Mouse (Mus musculus) left cerebral cortex, adult 2 months (tissue): ENCODE results near the gene Cct8. TPM values are rescaled to one million over a fixed set of nuclear protein-coding genes. Genes with fewer than 3 reads are reported as not detected.
A peak's percentile ranks its signal among the peaks of the same experiment; 100 is the strongest.
"Not testable (repeated sequence)": the region's sequence is repeated elsewhere in the genome, so short reads cannot be mapped to it uniquely, and the experiment has no call there.

ENCODE experiments used
- DNase-seq, 2 experiments: peaks; one replicate each; pipeline ENCODE4 v3.0.0; 2021 to 2022; ENCODE audit warnings: low spot score in 2 of 2, mixed read lengths in 1 of 2; ENCODE audit errors: extremely low spot score in 1 of 2
- H3K27ac ChIP-seq: fragments of 200-600 bp; 2 replicates; pipeline ENCODE4 v1.8.1; 2022
- H3K4me3 ChIP-seq: fragments of 200-600 bp; 2 replicates; pipeline ENCODE4 v1.8.1; 2022
- CTCF ChIP-seq: fragments of 200-600 bp; IDR thresholded peaks from 2 replicates; pipeline ENCODE4 v1.8.1; 2022; ENCODE audit warnings: antibody characterized with exemption, mild to moderate bottlenecking, moderate library complexity
- intact Hi-C: fragments of 180-260 bp; cut with DNase I; formaldehyde crosslinking; loops from one replicate; pipeline ENCODE4 v1.15.1; 2025
- long read RNA-seq, 2 experiments: library from polyadenylated mRNA; stranded (forward); transcript quantifications; one replicate each; pipeline ENCODE4 v2.0.0; 2021; ENCODE audit warnings: borderline mapping rate in 2 of 2
- total RNA-seq, 2 experiments: library from RNA; stranded (reverse); gene quantifications; 2 replicates each; pipeline ENCODE4 v1.2.3; 2021

The Cct8 gene
- 100 to 1,000 TPM; 145 to 188 TPM for total RNA-seq
- long read RNA-seq, experiment 1, transcript Cct8-201 (15 exons, 2,394 nt): major isoform, 148 of 165 reads
- long read RNA-seq, experiment 1, partial matches to known transcripts: 9 of 165 reads
- long read RNA-seq, experiment 1, other reads (novel, unspliced or antisense): 8 of 165 reads
- long read RNA-seq, experiment 2, transcript Cct8-201 (15 exons, 2,394 nt): major isoform, 78 of 91 reads
- long read RNA-seq, experiment 2, partial matches to known transcripts: 4 of 91 reads
- long read RNA-seq, experiment 2, other reads (novel, unspliced or antisense): 9 of 91 reads

- peak; percentile 96 to 97 for DNase-seq
- Histone ChIP-seq H3K4me3 (peak within 1 kb of the TSS; percentile 85), H3K27ac (peak within 1 kb of the TSS; percentile 81)
- intact Hi-C loops: loop anchor here (1.0 kb wide), 1 partner anchor 42 kb away; the partner anchor contains the start of gene Usp16
- no peak for TF ChIP-seq CTCF
Measured at GRCm38 (mm10) chr16:87495716-87496447, at the start of gene Cct8. Gene Cct8, minus strand, starts transcription at chr16:87495873.

GRCm38 (mm10) chr16:87528755-87529154 lies 33.1 kb upstream of the Cct8 start:
- H3K27ac ChIP-seq: no peak overlapping the region
- H3K4me3 ChIP-seq: no peak overlapping the region
- DNase-seq: no peak
- intact Hi-C loops: no loop called here
- no peak for TF ChIP-seq CTCF

- intact Hi-C loops: no loop called here
- TF ChIP-seq CTCF: no peak
- Histone ChIP-seq H3K27ac (no peak overlapping the region), H3K4me3 (no peak overlapping the region)
- no peak for DNase-seq
Measured at GRCm38 (mm10) chr16:87527553-87528249, 32.0 kb upstream of the Cct8 start.

DNA sequence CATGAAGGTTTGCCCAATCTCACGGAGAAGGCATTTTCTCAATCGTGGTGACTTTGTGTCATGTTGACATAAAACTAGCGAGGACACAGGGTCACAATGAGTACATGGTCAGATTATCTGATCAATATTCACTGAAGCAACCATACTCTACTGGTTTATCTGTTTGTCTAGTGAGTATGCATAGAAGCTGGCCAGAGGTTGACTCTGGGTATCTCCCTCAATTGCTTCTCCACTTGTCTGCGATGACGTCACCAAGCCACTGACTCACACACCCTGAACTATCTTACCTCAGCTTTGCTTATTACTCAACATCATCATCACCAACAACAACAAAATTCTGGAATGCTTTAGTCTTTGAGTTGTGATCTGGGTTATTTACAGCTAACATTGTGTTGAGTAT lies 28.6 kb upstream of the Cct8 start:
- H3K4me3 ChIP-seq: no peak overlapping the region
- TF ChIP-seq CTCF: no peak
- no peak for DNase-seq
- intact Hi-C loops: no loop called here
- no peak overlapping the region for H3K27ac ChIP-seq

GRCm38 (mm10) chr16:87512331-87512730 lies 16.7 kb upstream of the Cct8 start:
- TF ChIP-seq CTCF: no peak
- Histone ChIP-seq H3K27ac (no peak overlapping the region), H3K4me3 (no peak overlapping the region)
- intact Hi-C loops: loop anchor here (10.0 kb wide), 1 partner anchor 692 kb away; no protein-coding TSS in a partner anchor
- no peak for DNase-seq

DNA sequence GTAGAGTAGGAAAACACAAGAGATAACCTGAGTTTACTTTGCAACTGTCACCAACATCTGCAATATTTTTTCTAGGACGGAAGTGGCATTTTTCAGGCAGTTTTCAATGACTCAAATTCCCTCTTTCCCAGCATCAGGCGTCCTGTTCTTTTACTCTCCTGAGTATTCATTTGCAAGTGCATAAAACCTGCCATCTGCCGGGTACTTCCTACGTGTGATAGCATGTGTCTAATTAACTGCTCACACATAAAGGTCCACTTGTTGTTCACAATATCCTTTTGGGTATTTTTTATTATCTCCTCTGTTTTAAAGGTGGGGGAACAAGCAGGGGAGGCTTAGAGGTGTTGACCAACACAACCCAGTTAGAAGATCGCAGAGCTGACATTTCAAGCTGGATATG lies 16.0 kb upstream of the Cct8 start:
- no peak for DNase-seq
- Histone ChIP-seq H3K27ac (no peak overlapping the region), H3K4me3 (no peak overlapping the region)
- TF ChIP-seq CTCF: no peak
- intact Hi-C loops: loop anchor here (10.0 kb wide), 1 partner anchor 693 kb away; no protein-coding TSS in a partner anchor

DNA sequence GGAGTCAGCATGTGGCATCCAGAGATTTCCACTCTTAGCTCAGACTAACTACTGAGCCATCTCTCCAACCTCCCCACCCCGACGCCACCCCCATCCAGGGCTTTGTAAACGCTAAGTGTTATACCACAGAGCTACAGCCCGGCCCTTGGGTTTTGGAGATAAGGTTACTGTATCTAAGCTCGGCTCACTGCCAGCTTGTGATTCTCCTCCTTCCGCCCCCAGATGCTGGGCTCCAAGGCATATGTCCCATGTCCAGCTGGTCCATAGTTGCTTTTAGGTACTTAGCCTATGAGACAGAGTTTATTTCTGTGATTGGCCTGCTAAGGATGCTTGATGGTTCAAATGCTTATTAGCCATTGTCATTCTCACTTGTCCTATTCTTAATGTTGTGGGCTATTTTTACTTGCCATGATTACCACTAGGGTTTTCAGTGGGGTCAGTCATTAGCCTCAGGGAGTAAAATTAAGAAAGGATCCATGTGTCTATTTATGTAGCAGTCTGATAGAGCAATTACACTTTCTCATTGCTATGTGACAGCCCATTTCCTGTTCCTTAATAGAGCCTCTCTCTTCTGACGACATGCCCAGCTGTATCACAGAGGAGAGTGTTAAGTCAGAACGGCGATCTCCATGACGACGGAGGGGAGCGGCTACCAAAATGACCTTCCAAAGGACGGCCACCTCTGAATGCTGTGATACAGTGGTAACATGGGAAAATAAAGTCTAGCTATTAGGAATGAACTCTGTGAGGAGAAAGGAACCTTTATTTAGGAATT lies 5.8 kb upstream of the Cct8 start:
- TF ChIP-seq CTCF: no peak
- H3K4me3 ChIP-seq: no peak overlapping the region
- no peak overlapping the region for H3K27ac ChIP-seq
- DNase-seq: no peak
- intact Hi-C loops: no loop called here

GRCm38 (mm10) chr16:87499556-87499955 lies 3.9 kb upstream of the Cct8 start:
- intact Hi-C loops: no loop called here
- Histone ChIP-seq H3K4me3 (no peak overlapping the region), H3K27ac (no peak overlapping the region)
- no peak for DNase-seq
- no peak for TF ChIP-seq CTCF

- no peak overlapping the region for H3K4me3 ChIP-seq
- TF ChIP-seq CTCF: no peak
- no peak overlapping the region for H3K27ac ChIP-seq
- intact Hi-C loops: no loop called here
- DNase-seq: no peak
Measured at GRCm38 (mm10) chr16:87497171-87497570, 1.5 kb upstream of the Cct8 start.

- DNase-seq: no peak
- H3K4me3 ChIP-seq: peak overlapping the region; percentile 85; the same call in 1 of the 2 replicates
- intact Hi-C loops: no loop called here
- H3K27ac ChIP-seq: no peak overlapping the region
- TF ChIP-seq CTCF: no peak
Measured at GRCm38 (mm10) chr16:87496728-87497127, 1.1 kb upstream of the Cct8 start.

- intact Hi-C loops: loop anchor here (1.0 kb wide), 1 partner anchor 41 kb away; the partner anchor contains the start of gene Usp16
- Histone ChIP-seq H3K4me3 (peak overlapping the region; percentile 85), H3K27ac (peak overlapping the region; percentile 81)
- peak in 1 of 2 experiments; percentile 17 for DNase-seq
- no peak for TF ChIP-seq CTCF
Measured at GRCm38 (mm10) chr16:87494955-87495655, 568 bp downstream of the Cct8 start.

DNA sequence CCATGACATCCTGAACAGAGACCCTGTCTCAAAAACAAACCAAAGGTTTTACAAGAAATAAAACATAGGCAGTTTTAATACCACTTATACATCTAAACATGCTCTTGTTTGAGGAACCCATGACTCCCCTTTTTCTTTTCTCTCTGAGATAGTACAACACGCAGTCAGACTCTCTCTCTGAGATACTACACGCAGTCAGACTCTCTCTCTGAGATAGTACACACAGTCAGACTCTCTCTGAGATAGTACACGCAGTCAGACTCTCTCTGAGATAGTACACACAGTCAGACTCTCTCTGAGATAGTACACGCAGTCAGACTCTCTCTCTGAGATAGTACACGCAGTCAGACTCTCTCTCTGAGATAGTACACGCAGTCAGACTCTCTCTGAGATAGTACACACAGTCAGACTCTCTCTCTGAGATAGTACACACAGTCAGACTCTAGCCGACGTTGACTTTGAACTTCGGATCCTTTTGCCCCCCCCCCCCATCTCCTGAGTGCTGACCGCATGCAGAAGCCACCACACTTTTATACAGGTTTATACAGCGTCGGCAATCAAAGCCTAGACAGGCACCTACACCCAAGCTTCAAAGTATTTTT lies 3.4 kb downstream of the Cct8 start:
- intact Hi-C loops, DNase-seq, H3K4me3 ChIP-seq, H3K27ac ChIP-seq: not testable (repeated sequence)
